Mouse (Mus musculus) neutrophil, adult 5-6 weeks (primary cell): ENCODE results near the gene Vmn1r55. TPM values are rescaled to one million over a fixed set of nuclear protein-coding genes. Genes with fewer than 3 reads are reported as not detected.
A peak's percentile ranks its signal among the peaks of the same experiment; 100 is the strongest.
"Not testable (repeated sequence)": the region's sequence is repeated elsewhere in the genome, so short reads cannot be mapped to it uniquely, and the experiment has no call there.

Source experiments
- ATAC-seq: fragments of 151-379, 151-347 bp; 2 replicates; pipeline ENCODE4 v1.8.0; 2017; ENCODE audit warnings: mild to moderate bottlenecking, moderate TSS enrichment; ENCODE audit not compliant: insufficient number of reproducible peaks, poor library complexity, low FRiP score, severe bottlenecking; ENCODE audit errors: extremely low read depth
- total RNA-seq: library from RNA; stranded (forward); fragments of 200-1000 nt; gene quantifications from 2 replicates; pipeline ENCODE4 v1.2.3, GENCODE M21; 2017

The Vmn1r55 gene
- not detected in 2 replicates for total RNA-seq

GRCm38 (mm10) chr7:5149570-5149969 lies at the start of gene Vmn1r55:
TSS of gene Vmn1r55 (minus strand) at chr7:5149670.
- not testable (repeated sequence) for ATAC-seq

- ATAC-seq = not testable (repeated sequence)
Observed at GRCm38 (mm10) chr7:5196647-5197046, 47.2 kb upstream of the Vmn1r55 start, which contains the start of gene Vmn1r56. TSS of gene Vmn1r56 (minus strand) at chr7:5196747.

GRCm38 (mm10) chr7:5125549-5126406 lies 23.7 kb downstream of the Vmn1r55 start, which contains the start of gene Rasl2-9:
TSS of gene Rasl2-9 (minus strand) at chr7:5125950.
- peak; percentile 97 for ATAC-seq

- ATAC-seq = no peak
Observed at GRCm38 (mm10) chr7:5125078-5125477, 24.4 kb downstream of the Vmn1r55 start.

DNA sequence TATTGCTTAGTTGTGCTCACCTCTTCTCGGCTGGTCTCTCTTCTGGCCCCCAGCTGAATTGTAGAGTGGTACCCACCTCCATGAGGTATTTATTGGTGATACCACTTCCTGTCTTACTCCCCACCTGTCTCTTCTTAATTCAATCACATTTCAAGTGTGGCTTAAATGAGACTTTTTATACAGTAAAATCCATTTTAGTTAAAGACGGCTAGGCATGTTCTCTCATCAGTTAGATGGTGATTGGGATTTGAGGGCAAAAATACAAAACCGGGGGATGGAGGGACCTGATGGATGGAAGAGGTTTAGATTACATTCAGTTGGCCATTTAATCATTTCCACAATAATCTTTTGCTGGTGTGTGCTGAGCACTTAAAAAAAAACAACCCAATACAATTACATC lies 32.6 kb downstream of the Vmn1r55 start, which contains the start of gene Rfpl4:
Gene Rfpl4 (minus strand): TSS at position 101 of the 400 bp plus-strand sequence.
- ATAC-seq = no peak

DNA sequence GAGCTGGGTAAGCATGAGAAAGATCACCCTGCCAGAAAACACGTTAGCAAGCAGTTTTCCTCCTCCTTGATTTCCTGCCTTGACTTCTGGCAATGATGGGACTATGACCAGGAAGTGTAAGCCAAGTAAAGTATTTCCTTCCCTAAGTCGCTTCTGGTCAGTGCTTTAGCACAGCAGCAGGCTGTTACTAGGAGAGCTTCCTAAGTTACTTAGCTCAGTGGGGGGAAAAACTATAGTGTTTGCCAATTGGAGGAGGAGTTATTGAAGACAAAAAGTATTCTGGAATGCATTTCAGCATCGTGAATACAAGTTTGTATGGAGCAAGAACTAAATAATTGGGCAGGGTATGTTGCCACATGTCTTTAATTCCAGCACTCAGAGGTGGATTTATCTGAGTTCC lies 36.8 kb downstream of the Vmn1r55 start:
- no peak for ATAC-seq

GRCm38 (mm10) chr7:5109301-5109700 lies 40.2 kb downstream of the Vmn1r55 start:
- 0 out of 2 replicates have a peak, but pooled peaks have one; percentile 16 for ATAC-seq

GRCm38 (mm10) chr7:5108272-5108671 lies 41.2 kb downstream of the Vmn1r55 start:
- ATAC-seq = no peak

DNA sequence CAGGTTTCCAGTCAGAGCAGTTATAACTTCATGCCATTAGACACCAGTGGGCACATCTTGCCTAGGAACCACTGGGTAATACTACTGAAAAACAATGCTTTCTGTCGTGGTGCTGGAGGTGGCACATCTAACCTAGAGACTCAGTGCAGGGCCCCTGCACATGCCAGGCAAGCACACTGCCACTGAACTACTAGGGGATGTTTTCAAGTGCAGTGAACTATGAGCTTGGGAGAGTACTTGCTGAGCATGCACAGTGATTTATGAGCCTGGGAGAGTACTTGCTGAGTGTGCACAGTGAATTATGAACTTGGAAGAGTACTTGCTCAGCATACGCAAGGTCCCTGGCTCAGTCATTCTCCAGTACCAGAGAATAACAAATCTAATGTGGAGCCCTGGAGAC lies 46.9 kb downstream of the Vmn1r55 start:
- ATAC-seq = no peak

DNA sequence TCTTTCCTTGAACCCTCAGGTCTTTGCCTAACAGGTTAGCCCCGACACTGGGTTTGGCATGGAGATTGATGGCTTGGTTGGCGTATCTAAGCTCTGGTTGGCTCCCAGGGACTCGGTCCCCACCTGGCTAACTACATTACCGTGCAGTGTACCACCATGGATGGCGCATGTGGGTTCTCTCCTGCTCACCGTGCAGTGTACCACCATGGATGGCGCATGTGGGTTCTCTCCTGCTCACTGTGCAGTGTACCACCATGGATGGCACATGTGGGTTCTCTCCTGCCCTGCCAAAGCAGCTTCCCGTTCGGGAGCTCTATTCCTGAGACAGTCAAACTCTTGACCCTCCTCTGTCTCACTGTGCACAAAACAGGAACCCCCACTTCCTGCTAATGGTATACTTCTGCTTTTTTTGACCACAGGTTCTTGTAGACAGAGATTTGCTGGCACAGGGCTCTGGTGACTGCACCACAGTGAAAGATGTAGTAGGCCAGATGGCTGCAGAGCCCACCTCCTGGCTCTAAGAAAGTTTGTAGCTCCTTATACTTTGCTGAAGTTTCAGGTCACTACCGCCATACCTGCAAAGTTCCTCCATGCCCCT lies 48.3 kb downstream of the Vmn1r55 start:
- peak; percentile 90 for ATAC-seq

- ATAC-seq = no peak
Observed at GRCm38 (mm10) chr7:5099796-5100195, 49.7 kb downstream of the Vmn1r55 start.

- no peak for ATAC-seq
Observed at GRCm38 (mm10) chr7:5098769-5099168, 50.7 kb downstream of the Vmn1r55 start.

DNA sequence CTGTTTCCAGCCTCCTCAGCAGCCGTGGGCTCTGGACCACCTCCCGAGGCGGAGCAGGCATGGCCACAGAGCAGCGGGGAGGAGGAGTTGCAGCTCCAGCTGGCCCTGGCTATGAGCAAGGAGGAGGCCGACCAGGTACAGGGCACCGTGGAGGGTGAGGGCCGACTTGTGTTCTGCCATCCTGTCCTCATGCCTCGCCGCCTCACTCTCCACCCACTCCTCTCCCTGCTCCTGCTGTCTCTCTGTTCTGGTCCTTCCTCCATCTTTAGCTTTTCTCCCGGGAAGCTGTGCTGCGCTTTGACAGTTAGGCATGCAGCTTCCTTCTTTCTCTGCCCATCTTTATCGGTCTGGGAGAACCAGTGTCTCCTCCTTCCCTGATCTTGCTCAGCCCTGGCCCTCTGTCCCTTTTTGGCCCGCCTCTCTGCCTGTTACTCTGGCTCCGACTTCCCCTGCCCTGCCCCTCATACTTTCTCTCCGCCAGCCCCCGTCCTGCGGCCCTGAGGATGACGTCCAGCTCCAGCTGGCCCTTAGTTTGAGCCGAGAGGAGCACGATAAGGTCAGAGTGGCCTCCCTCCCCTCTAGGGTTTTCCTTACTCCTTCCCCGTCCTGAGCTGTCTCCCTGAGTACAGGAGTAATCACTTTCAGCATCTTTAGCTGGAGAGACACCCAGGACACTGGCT lies 56.5 kb downstream of the Vmn1r55 start:
- no peak for ATAC-seq

- no peak for ATAC-seq
Observed at GRCm38 (mm10) chr7:5092381-5092780, 57.1 kb downstream of the Vmn1r55 start.

- no peak for ATAC-seq
Observed at GRCm38 (mm10) chr7:5091008-5091728, 58.3 kb downstream of the Vmn1r55 start.

DNA sequence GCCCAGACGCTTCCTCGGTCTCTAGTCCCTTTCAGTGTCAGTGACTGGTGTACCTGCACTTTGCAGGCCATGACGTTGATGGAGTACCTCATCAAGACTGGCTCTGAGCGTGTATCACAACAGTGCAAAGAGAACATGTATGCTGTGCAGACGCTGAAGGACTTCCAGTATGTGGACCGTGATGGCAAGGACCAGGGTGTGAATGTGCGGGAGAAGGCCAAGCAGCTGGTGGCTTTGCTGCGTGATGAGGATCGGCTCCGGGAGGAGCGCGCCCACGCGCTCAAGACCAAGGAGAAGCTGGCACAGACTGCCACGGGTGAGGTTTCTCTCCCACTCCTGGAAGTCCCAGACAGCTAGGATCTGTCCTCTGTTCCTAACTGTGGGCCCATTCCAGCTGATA lies 59.6 kb downstream of the Vmn1r55 start:
- no peak for ATAC-seq

- ATAC-seq = no peak
Observed at GRCm38 (mm10) chr7:5087886-5088285, 61.6 kb downstream of the Vmn1r55 start.

- ATAC-seq = no peak
Observed at GRCm38 (mm10) chr7:5086921-5087440, 62.5 kb downstream of the Vmn1r55 start.

GRCm38 (mm10) chr7:5085512-5085911 lies 64.0 kb downstream of the Vmn1r55 start:
- no peak for ATAC-seq
